Mouse (Mus musculus): ENCODE measurements around the gene Cdc26. TPM values are rescaled to one million over a fixed set of nuclear protein-coding genes. Genes with fewer than 3 reads are reported as not detected.

The Cdc26 gene
- polyA plus RNA-seq, 1 experiment: 19.2 TPM

DNA sequence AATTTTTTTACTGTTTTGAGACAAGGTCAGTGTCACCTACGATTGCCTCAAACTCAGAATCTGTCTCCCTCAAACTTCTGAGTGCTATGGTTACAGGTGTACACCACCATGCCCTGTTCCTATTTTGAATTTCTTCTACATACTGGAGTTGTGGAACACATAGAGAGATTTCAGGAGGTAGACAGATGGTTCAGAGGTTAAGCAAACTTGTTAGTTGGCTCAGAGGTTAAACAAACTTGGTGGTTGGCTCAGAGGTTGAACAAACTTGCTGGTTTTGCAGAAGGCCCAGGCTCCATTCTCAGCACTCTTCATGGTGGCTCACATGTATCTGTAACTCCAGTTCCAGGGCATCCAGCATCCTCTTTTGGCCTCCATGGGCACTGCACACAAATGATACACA lies 24.3 kb downstream of the Cdc26 start:
- Histone ChIP-seq H3K4me1 (ENCODE audit: control insufficient read depth, insufficient read depth, low read length) (no peaks in the 10 kb centered on the region), H3K27ac (ENCODE audit: control insufficient read depth, insufficient read depth, low read depth, low read length) (no peak overlapping the region), H3K27me3 (ENCODE audit: control insufficient read depth, insufficient read depth, low read length) (no peaks in the 10 kb centered on the region), H3K4me3 (ENCODE audit: control insufficient read depth, low read depth, low read length) (no peak overlapping the region), H3K36me3 (ENCODE audit: control insufficient read depth, insufficient read depth, low read length) (no peaks in the 10 kb centered on the region)
- TF ChIP-seq POLR2A (IDR thresholded peaks at IDR 0.05; ENCODE audit: control insufficient read depth, low read depth, low read length) (no peak), CTCF (IDR thresholded peaks at IDR 0.05; ENCODE audit: control insufficient read depth, insufficient read depth, insufficient replicate concordance, low read depth, low read length) (no peak)

DNA sequence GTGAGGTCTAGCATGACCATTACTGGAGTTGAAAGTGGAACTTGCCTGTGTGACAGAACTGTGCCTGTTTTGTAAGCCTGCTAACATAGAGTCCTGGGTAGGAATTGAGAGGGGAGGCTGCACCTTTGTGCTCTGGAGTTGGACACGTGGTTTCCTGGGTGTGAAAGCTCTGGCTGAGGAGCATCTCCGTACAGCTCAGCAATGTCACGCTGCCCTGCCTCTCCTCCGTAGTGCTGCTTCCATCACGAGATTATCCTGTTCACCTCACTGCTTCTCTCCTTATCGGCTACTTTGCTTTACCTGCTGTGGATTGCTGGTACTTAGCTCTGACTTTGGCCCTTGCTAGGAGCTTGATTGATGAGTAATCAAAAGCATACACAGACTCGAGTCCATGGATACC lies 24.7 kb downstream of the Cdc26 start:
- H3K36me3 ChIP-seq (ENCODE audit: control insufficient read depth, insufficient read depth, low read length): no peaks in the 10 kb centered on the region
- no peaks in the 10 kb centered on the region for H3K27me3 ChIP-seq (ENCODE audit: control insufficient read depth, insufficient read depth, low read length)
- no peak overlapping the region for H3K4me3 ChIP-seq (ENCODE audit: control insufficient read depth, low read depth, low read length)
- no peaks in the 10 kb centered on the region for H3K4me1 ChIP-seq (ENCODE audit: control insufficient read depth, insufficient read depth, low read length)
- no peak overlapping the region for H3K27ac ChIP-seq (ENCODE audit: control insufficient read depth, insufficient read depth, low read depth, low read length)
- TF ChIP-seq CTCF (IDR thresholded peaks at IDR 0.05; ENCODE audit: control insufficient read depth, insufficient read depth, insufficient replicate concordance, low read depth, low read length) (no peak), POLR2A (IDR thresholded peaks at IDR 0.05; ENCODE audit: control insufficient read depth, low read depth, low read length) (no peak)

DNA sequence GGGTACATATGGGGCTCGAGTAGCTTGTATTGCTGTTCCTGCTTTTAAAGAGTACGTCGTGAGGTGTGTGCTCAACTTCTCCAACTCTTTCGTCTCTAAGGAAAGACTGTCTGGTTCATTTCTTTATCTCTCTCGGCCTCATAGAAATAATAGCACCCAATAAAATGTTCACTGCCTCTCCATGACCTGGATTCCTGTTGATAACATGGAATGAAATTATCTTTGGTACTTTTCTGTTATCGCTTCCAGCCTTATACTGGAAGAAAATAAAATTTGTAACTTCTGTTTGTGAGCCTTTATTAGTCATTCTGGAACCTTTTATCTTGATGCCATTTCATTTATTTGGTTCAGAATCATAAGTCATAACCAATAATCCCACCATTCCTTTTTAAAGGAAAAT lies 25.2 kb downstream of the Cdc26 start:
- no peaks in the 10 kb centered on the region for H3K4me1 ChIP-seq (ENCODE audit: control insufficient read depth, insufficient read depth, low read length)
- no peak overlapping the region for H3K27ac ChIP-seq (ENCODE audit: control insufficient read depth, insufficient read depth, low read depth, low read length)
- no peak overlapping the region for H3K4me3 ChIP-seq (ENCODE audit: control insufficient read depth, low read depth, low read length)
- no peaks in the 10 kb centered on the region for H3K27me3 ChIP-seq (ENCODE audit: control insufficient read depth, insufficient read depth, low read length)
- no peaks in the 10 kb centered on the region for H3K36me3 ChIP-seq (ENCODE audit: control insufficient read depth, insufficient read depth, low read length)
- TF ChIP-seq CTCF (IDR thresholded peaks at IDR 0.05; ENCODE audit: control insufficient read depth, insufficient read depth, insufficient replicate concordance, low read depth, low read length): no peak
- TF ChIP-seq POLR2A (IDR thresholded peaks at IDR 0.05; ENCODE audit: control insufficient read depth, low read depth, low read length): no peak

DNA sequence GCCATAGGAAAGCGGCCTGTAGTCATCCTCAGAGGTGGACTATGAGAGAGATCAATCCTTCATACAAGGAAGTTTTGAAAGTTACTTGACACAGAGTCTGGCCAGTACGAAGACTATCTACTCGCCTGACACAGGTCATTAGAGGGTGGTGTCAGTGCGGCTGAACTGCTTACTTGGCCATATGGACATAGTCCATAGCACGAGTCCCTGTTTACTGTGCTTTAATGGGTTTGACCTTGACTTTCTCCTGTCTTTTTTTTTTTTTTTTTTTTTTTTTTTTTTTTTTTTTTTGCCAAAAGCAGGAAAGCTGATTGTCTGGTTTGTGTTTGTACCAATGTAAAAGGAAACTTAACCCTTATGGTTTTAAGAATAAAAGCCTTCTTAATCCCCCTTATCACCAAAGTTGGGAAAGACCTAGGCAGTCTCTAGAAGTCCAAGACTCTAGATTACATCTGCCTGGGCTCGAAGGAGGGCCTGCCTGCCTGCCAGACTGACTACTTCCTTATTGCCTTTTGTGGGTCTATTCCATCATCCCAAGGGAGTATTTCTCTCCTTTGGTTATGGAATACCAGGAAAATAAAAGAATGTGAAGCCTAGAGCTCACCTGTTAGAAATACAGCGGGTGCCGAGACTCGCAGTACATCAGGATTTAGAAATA lies 28.6 kb downstream of the Cdc26 start:
- Histone ChIP-seq H3K4me1 (ENCODE audit: control insufficient read depth, insufficient read depth, low read length) (peaks cover 2% of the 10 kb centered on the region), H3K27ac (ENCODE audit: control insufficient read depth, insufficient read depth, low read depth, low read length) (no peak overlapping the region), H3K36me3 (ENCODE audit: control insufficient read depth, insufficient read depth, low read length) (no peaks in the 10 kb centered on the region), H3K4me3 (ENCODE audit: control insufficient read depth, low read depth, low read length) (no peak overlapping the region), H3K27me3 (ENCODE audit: control insufficient read depth, insufficient read depth, low read length) (no peaks in the 10 kb centered on the region)
- TF ChIP-seq POLR2A (IDR thresholded peaks at IDR 0.05; ENCODE audit: control insufficient read depth, low read depth, low read length) (no peak), CTCF (IDR thresholded peaks at IDR 0.05; ENCODE audit: control insufficient read depth, insufficient read depth, insufficient replicate concordance, low read depth, low read length) (no peak)

DNA sequence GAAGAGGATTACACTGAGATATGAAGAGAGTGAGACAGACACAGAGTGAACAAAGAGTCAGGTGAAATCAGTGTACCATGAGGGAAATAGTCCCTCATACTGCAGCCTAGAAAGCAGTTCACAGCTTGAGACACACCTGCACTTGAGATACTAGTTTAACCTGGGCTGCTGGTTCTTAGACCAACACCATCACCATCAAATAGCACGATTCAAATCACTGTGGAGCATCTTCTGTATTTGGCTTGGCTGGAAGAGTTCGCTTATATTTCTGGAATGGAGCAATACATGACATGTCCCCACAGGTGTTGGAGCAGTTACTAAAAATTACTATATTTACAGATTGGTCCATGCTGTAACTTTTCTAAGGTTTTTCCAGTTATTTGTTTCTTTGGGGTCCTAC lies 32.3 kb downstream of the Cdc26 start:
- TF ChIP-seq CTCF (IDR thresholded peaks at IDR 0.05; ENCODE audit: control insufficient read depth, insufficient read depth, insufficient replicate concordance, low read depth, low read length): no peak
- no peak for TF ChIP-seq POLR2A (IDR thresholded peaks at IDR 0.05; ENCODE audit: control insufficient read depth, low read depth, low read length)
- no peak overlapping the region for H3K27ac ChIP-seq (ENCODE audit: control insufficient read depth, insufficient read depth, low read depth, low read length)

DNA sequence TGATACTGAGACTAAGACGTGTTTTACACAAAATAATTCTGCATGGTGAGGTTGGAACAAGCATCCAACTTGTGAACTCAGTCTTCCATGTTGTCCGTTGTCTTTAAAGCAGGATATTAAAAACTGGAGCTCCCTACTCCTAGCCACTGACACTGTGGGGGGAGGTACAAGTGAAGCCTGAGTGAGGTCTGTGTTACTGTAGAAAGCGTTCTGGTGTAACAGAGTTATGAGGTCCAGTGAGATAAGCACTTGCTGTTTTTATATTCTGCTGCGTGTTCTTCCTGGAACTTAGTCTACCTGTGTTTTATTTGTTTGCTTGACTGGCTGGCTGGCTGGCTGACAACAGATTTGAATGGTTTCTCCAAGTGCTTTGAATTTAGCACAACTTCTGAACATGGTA lies 34.1 kb downstream of the Cdc26 start:
- Histone ChIP-seq H3K4me1 (ENCODE audit: control insufficient read depth, insufficient read depth, low read length) (peaks cover 2% of the 10 kb centered on the region), H3K4me3 (ENCODE audit: control insufficient read depth, low read depth, low read length) (no peak overlapping the region), H3K27ac (ENCODE audit: control insufficient read depth, insufficient read depth, low read depth, low read length) (0 out of 2 replicates have a peak overlapping the region, but pooled peaks have one; percentile 17), H3K27me3 (ENCODE audit: control insufficient read depth, insufficient read depth, low read length) (no peaks in the 10 kb centered on the region), H3K36me3 (ENCODE audit: control insufficient read depth, insufficient read depth, low read length) (no peaks in the 10 kb centered on the region)
- TF ChIP-seq CTCF (IDR thresholded peaks at IDR 0.05; ENCODE audit: control insufficient read depth, insufficient read depth, insufficient replicate concordance, low read depth, low read length) (no peak), POLR2A (IDR thresholded peaks at IDR 0.05; ENCODE audit: control insufficient read depth, low read depth, low read length) (no peak)

More for the DNA sequence above, 32.3 kb downstream of the Cdc26 start:
- Histone ChIP-seq H3K36me3 (ENCODE audit: control insufficient read depth, insufficient read depth, low read length) (no peaks in the 10 kb centered on the region), H3K4me1 (ENCODE audit: control insufficient read depth, insufficient read depth, low read length) (peaks cover 2% of the 10 kb centered on the region), H3K4me3 (ENCODE audit: control insufficient read depth, low read depth, low read length) (no peak overlapping the region), H3K27me3 (ENCODE audit: control insufficient read depth, insufficient read depth, low read length) (no peaks in the 10 kb centered on the region)

DNA sequence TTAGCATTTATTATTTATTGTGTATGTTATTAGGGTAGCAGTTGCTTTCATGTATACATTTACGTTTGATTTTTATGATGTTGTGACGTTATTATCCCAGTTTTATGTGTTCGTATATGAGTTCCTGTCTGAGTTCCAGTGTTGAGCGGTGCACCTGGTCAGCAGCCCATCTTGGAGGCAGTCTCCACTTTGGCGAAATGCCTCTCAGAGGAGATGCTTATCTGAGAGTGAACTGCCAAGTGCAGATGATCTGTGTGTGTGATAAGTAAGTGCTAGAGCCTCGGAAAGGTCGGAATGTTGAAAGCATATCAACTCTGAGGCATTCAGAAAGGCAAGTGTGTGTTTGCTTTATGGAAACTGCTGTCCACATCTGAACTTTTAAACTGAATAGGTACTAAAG lies 34.8 kb downstream of the Cdc26 start:
- Histone ChIP-seq H3K27ac (ENCODE audit: control insufficient read depth, insufficient read depth, low read depth, low read length) (no peak overlapping the region), H3K27me3 (ENCODE audit: control insufficient read depth, insufficient read depth, low read length) (no peaks in the 10 kb centered on the region), H3K4me1 (ENCODE audit: control insufficient read depth, insufficient read depth, low read length) (peaks cover 2% of the 10 kb centered on the region), H3K4me3 (ENCODE audit: control insufficient read depth, low read depth, low read length) (no peak overlapping the region), H3K36me3 (ENCODE audit: control insufficient read depth, insufficient read depth, low read length) (no peaks in the 10 kb centered on the region)
- no peak for TF ChIP-seq CTCF (IDR thresholded peaks at IDR 0.05; ENCODE audit: control insufficient read depth, insufficient read depth, insufficient replicate concordance, low read depth, low read length)
- TF ChIP-seq POLR2A (IDR thresholded peaks at IDR 0.05; ENCODE audit: control insufficient read depth, low read depth, low read length): no peak

Data from testis, adult 2 months (tissue).